Mouse (Mus musculus) cortical plate, adult 2 months (tissue): ENCODE data around the gene Prr13.

Source experiments
- CTCF ChIP-seq: fragments of 200-500 bp; IDR thresholded peaks from 2 replicates; pipeline ENCODE4 v1.5.1; 2011; ENCODE audit warnings: mild to moderate bottlenecking, control low read depth, low read length; ENCODE audit not compliant: insufficient read depth; ENCODE audit errors: extremely low read depth
- POLR2A ChIP-seq: fragments of 200-500 bp; IDR thresholded peaks from 2 replicates; pipeline ENCODE4 v1.6.1; 2011; ENCODE audit warnings: mild to moderate bottlenecking, low read length, control low read depth; ENCODE audit not compliant: insufficient read depth; ENCODE audit errors: extremely low read depth

DNA sequence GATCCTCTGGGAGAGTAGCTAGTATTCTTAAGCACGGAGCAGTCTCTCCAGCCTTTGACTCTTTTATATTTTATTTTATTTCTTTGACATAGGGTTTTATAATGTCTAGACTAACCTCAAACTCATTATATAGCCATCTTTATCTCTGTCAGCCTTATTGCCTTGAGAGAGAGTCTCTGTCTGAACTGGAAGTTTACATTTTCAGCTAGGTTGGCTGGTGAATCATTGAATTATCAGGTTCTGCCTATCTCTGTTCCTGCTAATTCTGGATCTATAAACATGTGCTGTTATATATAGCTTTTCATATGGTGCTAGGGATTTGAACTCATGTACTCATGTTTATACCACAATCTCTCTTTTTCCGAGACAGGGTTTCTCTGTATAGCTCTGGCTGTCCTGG lies 41.3 kb upstream of the Prr13 start:
- no peak for TF ChIP-seq POLR2A
- no peak for TF ChIP-seq CTCF
